Mouse (Mus musculus): ENCODE results near the gene Dmkn. TPM values are rescaled to one million over a fixed set of nuclear protein-coding genes. Genes with fewer than 3 reads are reported as not detected.

Gene Dmkn
- polyA plus RNA-seq, 1 experiment from 2014 or later: 142 TPM

- Histone ChIP-seq H3K4me3 (replicated peaks) (no peak overlapping the region), H3K9ac (no peak overlapping the region), H3K9me3 (no peaks in the 10 kb centered on the region), H3K36me3 (no peaks in the 10 kb centered on the region), H3K27me3 (replicated peaks) (0 out of 2 replicates have a peak, but pooled peaks cover 2% of the 10 kb centered on the region), H3K27ac (peak overlapping the region; percentile 13; the same call in 1 of the 2 replicates), H3K4me2 (peak overlapping the region; percentile 5; the same call in 1 of the 2 replicates), H3K4me1 (no peaks in the 10 kb centered on the region)
- 27% methylated on average over 9 of the region's 9 CpGs for WGBS
- ATAC-seq (ENCODE audit: insufficient read depth, low FRiP score, low read depth): peak; percentile 54; the same call in 1 of the 2 replicates
Measured at GRCm38 (mm10) chr7:30769236-30769635, 5.7 kb downstream of the Dmkn start.

- Histone ChIP-seq H3K4me1 (no peaks in the 10 kb centered on the region), H3K9ac (no peak overlapping the region), H3K27me3 (replicated peaks) (no peaks in the 10 kb centered on the region), H3K9me3 (no peaks in the 10 kb centered on the region), H3K4me3 (replicated peaks) (no peak overlapping the region), H3K36me3 (no peaks in the 10 kb centered on the region), H3K27ac (no peak overlapping the region; the same call in 1 of the 2 replicates), H3K4me2 (no peak overlapping the region)
- no peak for ATAC-seq (ENCODE audit: insufficient read depth, low FRiP score, low read depth)
- WGBS: 70% methylated on average over 9 of the region's 9 CpGs
Measured at GRCm38 (mm10) chr7:30776104-30776503, 12.5 kb downstream of the Dmkn start.

GRCm38 (mm10) chr7:30777081-30777579, 13.6 kb downstream of the Dmkn start:
- Histone ChIP-seq H3K4me2 (no peak overlapping the region), H3K4me3 (replicated peaks) (no peak overlapping the region)
- 59% methylated on average over 7 of the region's 7 CpGs for WGBS

GRCm38 (mm10) chr7:30777911-30778310, 14.4 kb downstream of the Dmkn start:
- Histone ChIP-seq H3K36me3 (no peaks in the 10 kb centered on the region), H3K27ac (no peak overlapping the region), H3K4me3 (replicated peaks) (no peak overlapping the region), H3K9me3 (no peaks in the 10 kb centered on the region), H3K4me2 (no peak overlapping the region), H3K9ac (no peak overlapping the region), H3K27me3 (replicated peaks) (no peaks in the 10 kb centered on the region), H3K4me1 (no peaks in the 10 kb centered on the region)
- no peak for ATAC-seq (ENCODE audit: insufficient read depth, low FRiP score, low read depth)
- WGBS: 85% methylated on average over 1 of the region's 1 CpGs

More at GRCm38 (mm10) chr7:30777081-30777579, 13.6 kb downstream of the Dmkn start:
- Histone ChIP-seq H3K27ac (no peak overlapping the region), H3K36me3 (no peaks in the 10 kb centered on the region), H3K27me3 (replicated peaks) (no peaks in the 10 kb centered on the region), H3K9me3 (no peaks in the 10 kb centered on the region), H3K9ac (no peak overlapping the region), H3K4me1 (no peaks in the 10 kb centered on the region)
- ATAC-seq (ENCODE audit: insufficient read depth, low FRiP score, low read depth): no peak

- Histone ChIP-seq H3K27me3 (replicated peaks) (no peaks in the 10 kb centered on the region), H3K27ac (no peak overlapping the region), H3K4me1 (no peaks in the 10 kb centered on the region), H3K36me3 (no peaks in the 10 kb centered on the region), H3K4me2 (no peak overlapping the region), H3K9ac (no peak overlapping the region), H3K4me3 (replicated peaks) (no peak overlapping the region), H3K9me3 (no peaks in the 10 kb centered on the region)
- ATAC-seq (ENCODE audit: insufficient read depth, low FRiP score, low read depth): no peak
- 67% methylated on average over 4 of the region's 4 CpGs for WGBS
Measured at GRCm38 (mm10) chr7:30781792-30782191, 18.2 kb downstream of the Dmkn start.

GRCm38 (mm10) chr7:30782658-30783057, 19.1 kb downstream of the Dmkn start:
- no peak overlapping the region for H3K9ac ChIP-seq
- no peaks in the 10 kb centered on the region for H3K4me1 ChIP-seq
- no peaks in the 10 kb centered on the region for H3K9me3 ChIP-seq
- 68% methylated on average over 3 of the region's 3 CpGs for WGBS
- H3K27me3 ChIP-seq (replicated peaks): no peaks in the 10 kb centered on the region
- H3K4me2 ChIP-seq: no peak overlapping the region
- no peak for ATAC-seq (ENCODE audit: insufficient read depth, low FRiP score, low read depth)
- H3K27ac ChIP-seq: no peak overlapping the region
- H3K4me3 ChIP-seq (replicated peaks): no peak overlapping the region
- H3K36me3 ChIP-seq: no peaks in the 10 kb centered on the region

GRCm38 (mm10) chr7:30785154-30785553, 21.6 kb downstream of the Dmkn start:
- no peaks in the 10 kb centered on the region for H3K36me3 ChIP-seq
- H3K4me3 ChIP-seq (replicated peaks): no peak overlapping the region
- no peak overlapping the region for H3K27ac ChIP-seq
- no peaks in the 10 kb centered on the region for H3K9me3 ChIP-seq
- H3K27me3 ChIP-seq (replicated peaks): no peaks in the 10 kb centered on the region
- H3K4me2 ChIP-seq: no peak overlapping the region
- no peaks in the 10 kb centered on the region for H3K4me1 ChIP-seq
- WGBS: 54% methylated on average over 1 of the region's 1 CpGs
- ATAC-seq (ENCODE audit: insufficient read depth, low FRiP score, low read depth): no peak
- H3K9ac ChIP-seq: no peak overlapping the region

GRCm38 (mm10) chr7:30785721-30786546, 22.4 kb downstream of the Dmkn start:
- 66% methylated on average over 13 of the region's 13 CpGs for WGBS
- H3K27me3 ChIP-seq (replicated peaks): no peaks in the 10 kb centered on the region
- H3K9ac ChIP-seq: no peak overlapping the region
- H3K27ac ChIP-seq: no peak overlapping the region
- H3K9me3 ChIP-seq: no peaks in the 10 kb centered on the region
- H3K4me3 ChIP-seq (replicated peaks): no peak overlapping the region
- H3K4me2 ChIP-seq: no peak overlapping the region
- no peaks in the 10 kb centered on the region for H3K4me1 ChIP-seq
- H3K36me3 ChIP-seq: no peaks in the 10 kb centered on the region
- no peak for ATAC-seq (ENCODE audit: insufficient read depth, low FRiP score, low read depth)

- Histone ChIP-seq H3K27ac (no peak within 1 kb of the TSS), H3K9me3 (no peaks in the 10 kb centered on the region), H3K4me2 (no peak within 1 kb of the TSS), H3K4me1 (peaks cover 4% of the 10 kb centered on the region; the same call in 1 of the 2 replicates), H3K4me3 (replicated peaks) (no peak within 1 kb of the TSS), H3K27me3 (replicated peaks) (no peaks in the 10 kb centered on the region), H3K36me3 (no peaks in the 10 kb centered on the region), H3K9ac (no peak within 1 kb of the TSS)
- WGBS: 41% methylated on average over 15 of the region's 15 CpGs
- ATAC-seq (ENCODE audit: insufficient read depth, low FRiP score, low read depth): no peak
Measured at GRCm38 (mm10) chr7:30787377-30788022, 23.9 kb downstream of the Dmkn start, which contains the start of gene Krtdap. Gene Krtdap (plus strand): TSS chr7:30787896.

GRCm38 (mm10) chr7:30790141-30790540, 26.6 kb downstream of the Dmkn start:
- H3K27me3 ChIP-seq (replicated peaks): no peaks in the 10 kb centered on the region
- H3K9ac ChIP-seq: no peak overlapping the region
- no peaks in the 10 kb centered on the region for H3K9me3 ChIP-seq
- no peaks in the 10 kb centered on the region for H3K36me3 ChIP-seq
- H3K4me2 ChIP-seq: no peak overlapping the region
- ATAC-seq (ENCODE audit: insufficient read depth, low FRiP score, low read depth): no peak
- WGBS: 63% methylated on average over 10 of the region's 10 CpGs
- no peak overlapping the region for H3K27ac ChIP-seq
- H3K4me3 ChIP-seq (replicated peaks): no peak overlapping the region
- peaks cover 4% of the 10 kb centered on the region; the same call in 1 of the 2 replicates for H3K4me1 ChIP-seq

- Histone ChIP-seq H3K4me2 (no peak overlapping the region), H3K27me3 (replicated peaks) (no peaks in the 10 kb centered on the region), H3K36me3 (no peaks in the 10 kb centered on the region), H3K9ac (no peak overlapping the region), H3K9me3 (no peaks in the 10 kb centered on the region), H3K4me3 (replicated peaks) (no peak overlapping the region), H3K27ac (0 out of 2 replicates have a peak overlapping the region, but pooled peaks have one; percentile 18), H3K4me1 (peaks cover 4% of the 10 kb centered on the region; the same call in 1 of the 2 replicates)
- ATAC-seq (ENCODE audit: insufficient read depth, low FRiP score, low read depth): peak; percentile 74; the same call in 1 of the 2 replicates
- 19% methylated on average over 9 of the region's 9 CpGs for WGBS
Measured at GRCm38 (mm10) chr7:30791921-30792320, 28.4 kb downstream of the Dmkn start.

GRCm38 (mm10) chr7:30794921-30795320, 31.4 kb downstream of the Dmkn start:
- no peak overlapping the region for H3K27ac ChIP-seq
- no peak for ATAC-seq (ENCODE audit: insufficient read depth, low FRiP score, low read depth)
- no peaks in the 10 kb centered on the region for H3K9me3 ChIP-seq
- no peak overlapping the region for H3K9ac ChIP-seq
- H3K36me3 ChIP-seq: no peaks in the 10 kb centered on the region
- peaks cover 4% of the 10 kb centered on the region; the same call in 1 of the 2 replicates for H3K4me1 ChIP-seq
- H3K4me3 ChIP-seq (replicated peaks): no peak overlapping the region
- no peak overlapping the region for H3K4me2 ChIP-seq
- H3K27me3 ChIP-seq (replicated peaks): no peaks in the 10 kb centered on the region
